Mouse (Mus musculus) cerebellum, postnatal 10 days (tissue): ENCODE measurements at regions not wholly inside any gene's neighbourhood (a gene's known extent, or its start where the extent isn't known, plus 50 kb on each side); places are given as distances from the start of the nearest gene placed in this dataset.

Source experiments
- DNase-seq, 2 experiments: peaks; one replicate each; pipeline ENCODE4 v3.0.0; 2021; ENCODE audit warnings: mixed read lengths in 2 of 2

DNA sequence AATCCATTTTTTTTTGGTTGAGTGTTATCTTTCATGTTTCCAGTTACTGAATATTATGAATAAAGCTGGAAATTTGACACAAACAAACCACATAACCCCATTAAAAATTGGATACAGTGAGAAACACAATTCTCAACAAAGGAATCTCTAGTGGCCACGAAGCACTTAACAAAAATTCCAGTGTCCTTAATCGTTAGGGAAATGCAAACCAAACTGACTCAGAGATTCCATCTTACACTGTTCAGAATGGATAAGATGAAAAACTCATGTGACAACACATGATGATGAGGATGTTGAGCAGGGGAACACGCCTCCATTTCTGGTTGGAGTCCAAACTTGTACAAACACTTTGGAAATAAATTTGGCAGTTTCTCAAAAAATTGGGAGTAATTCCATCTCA is 57.3 kb downstream of the Tktl2 start:
- DNase-seq: no peak

DNA sequence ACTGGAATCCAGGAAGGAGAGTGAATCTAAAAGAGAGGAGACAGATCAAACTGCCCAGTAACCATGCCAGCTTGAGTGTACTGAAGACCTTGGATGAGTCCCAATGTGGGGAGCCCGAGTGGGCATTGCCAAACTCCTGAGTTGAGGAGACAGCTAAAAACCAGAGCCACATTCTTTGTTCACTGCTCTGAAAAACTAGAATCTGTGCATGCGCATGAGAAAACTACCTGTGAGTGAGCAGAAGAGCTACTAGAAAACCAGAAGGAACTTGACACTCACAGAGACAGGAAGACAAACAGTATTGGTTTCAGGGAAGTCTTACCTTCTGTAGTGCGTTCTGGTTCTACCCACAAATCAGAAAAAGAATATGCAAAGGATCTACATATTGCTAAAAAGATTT is 74.6 kb downstream of the Tktl2 start:
- peak; percentile 2 to 3 for DNase-seq

- DNase-seq: no peak
Observed at GRCm38 (mm10) chr8:66586850-66587249, 75.3 kb downstream of the Tktl2 start.

DNA sequence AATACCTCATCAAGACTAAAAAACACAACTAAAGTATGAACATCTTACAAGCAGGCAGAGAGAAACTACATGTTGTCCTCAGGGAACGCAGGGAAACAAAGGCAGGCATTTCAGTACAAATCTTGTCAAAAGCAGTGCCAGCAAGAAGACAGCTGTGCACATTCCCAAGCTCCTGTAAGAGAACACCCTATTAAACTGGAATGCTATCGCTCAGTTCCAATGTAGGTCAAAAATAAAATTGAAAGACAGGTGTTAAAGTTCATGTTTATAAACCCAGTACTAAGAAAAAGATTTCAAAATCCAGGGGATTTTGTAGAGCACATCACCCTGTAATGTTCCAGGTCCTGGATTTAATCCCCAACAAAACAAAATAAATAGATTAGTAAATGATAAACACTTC is 75.7 kb downstream of the Tktl2 start:
- no peak for DNase-seq

DNA sequence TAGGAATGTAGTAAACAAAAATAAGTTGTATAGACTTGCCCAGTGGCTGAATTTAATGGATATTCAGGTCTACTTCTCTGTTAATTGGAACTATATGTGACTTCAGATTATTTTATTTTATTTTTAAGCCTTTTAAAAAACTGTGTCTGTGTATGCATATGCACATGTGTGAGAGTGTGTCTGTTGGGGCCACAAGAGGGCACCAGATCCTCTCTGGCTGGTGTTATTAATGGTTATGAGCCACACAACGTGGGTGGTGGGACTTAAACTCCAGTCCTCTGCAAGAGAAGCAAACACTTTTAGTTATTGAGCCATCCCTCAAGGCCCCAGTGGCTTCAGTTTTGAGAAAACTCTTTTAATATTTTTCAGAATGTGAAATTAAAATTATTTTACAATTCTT is 77.9 kb downstream of the Tktl2 start:
- no peak for DNase-seq

- no peak for DNase-seq
Observed at GRCm38 (mm10) chr8:66607194-66607593, 80.7 kb downstream of the Npy5r start.

DNA sequence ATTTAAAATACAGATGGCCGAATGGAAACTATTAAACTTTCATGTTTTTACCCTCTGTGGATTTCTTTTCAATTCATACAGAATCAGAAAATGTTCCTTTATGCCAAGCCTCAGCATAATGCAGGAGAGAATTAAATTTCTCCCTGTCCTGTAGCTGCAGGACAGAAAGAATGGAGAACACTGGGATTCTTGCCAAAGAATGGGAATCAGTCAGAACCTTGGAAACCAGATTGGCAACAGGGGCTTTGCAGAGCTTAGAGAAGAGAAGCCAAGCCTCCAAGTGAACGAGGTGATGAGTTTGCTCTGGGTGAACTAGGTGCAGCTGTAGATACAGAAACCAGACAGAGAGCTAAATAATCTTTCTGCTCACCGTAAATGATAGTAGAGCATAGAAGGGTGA is 64.6 kb downstream of the Npy5r start:
- DNase-seq: peak; percentile 14 to 24

- peak; percentile 2 to 5 for DNase-seq
Observed at GRCm38 (mm10) chr8:66623822-66624221, 64.1 kb downstream of the Npy5r start.
